Mouse (Mus musculus) limb, embryonic 10.5 days (tissue): Measurements from ENCODE around the gene Pif1. TPM values are rescaled to one million over a fixed set of nuclear protein-coding genes. Genes with fewer than 3 reads are reported as not detected.
A peak's percentile ranks its signal among the peaks of the same experiment; 100 is the strongest.

ENCODE experiments used
- DNase-seq: peaks from one replicate; pipeline ENCODE4 v3.0.0-alpha.2; 2017; ENCODE audit warnings: low spot score
- H3K27ac ChIP-seq: fragments of 300-500 bp; sonication (generic); 2 replicates; pipeline ENCODE4 v1.5.1; 2016; ENCODE audit warnings: mild to moderate bottlenecking
- H3K27me3 ChIP-seq: fragments of 300-500 bp; sonication (generic); 2 replicates; pipeline ENCODE4 v1.6.1; 2016; ENCODE audit warnings: low read depth, mild to moderate bottlenecking; ENCODE audit not compliant: poor library complexity, severe bottlenecking
- H3K36me3 ChIP-seq: fragments of 300-500 bp; sonication (generic); 2 replicates; pipeline ENCODE4 v1.6.1; 2016; ENCODE audit warnings: mild to moderate bottlenecking, moderate library complexity
- H3K4me1 ChIP-seq: fragments of 300-500 bp; sonication (generic); 2 replicates; pipeline ENCODE4 v1.6.1; 2016
- H3K4me3 ChIP-seq: fragments of 300-500 bp; sonication (generic); 2 replicates; pipeline ENCODE4 v1.5.1; 2016; ENCODE audit warnings: mild to moderate bottlenecking, moderate library complexity
- H3K9me3 ChIP-seq: fragments of 300-500 bp; sonication (generic); replicated peaks from 2 replicates; pipeline ENCODE4 v1.6.1; 2016; ENCODE audit warnings: mild to moderate bottlenecking
- whole genome bisulfite sequencing: fragments of 180-500 bp; shearing (Covaris S2); methylation state at CpG from one replicate; pipeline ENCODE4 v1.1.7; 2016; 5-methylcytosine and 5-hydroxymethylcytosine counted together
- polyA plus RNA-seq: library from polyadenylated mRNA; unstranded; fragments of >200 nt; fragmentation: Nextera tagmentation; extraction: Ambion mirVana; gene quantifications from 2 replicates; pipeline ENCODE4 v1.2.1, GENCODE M21; 2016

The Pif1 gene
- polyA plus RNA-seq, result 24.5 and 26.7 TPM in 2 replicates

- H3K36me3 ChIP-seq, result peaks cover 27% of the 10 kb centered on the region
- WGBS, result 10% methylated on average over 28 of the region's 28 CpGs
- peak within 1 kb of the TSS; percentile 91 for H3K27ac ChIP-seq
- H3K4me3 ChIP-seq, result peak within 1 kb of the TSS; percentile 80
- H3K4me1 ChIP-seq, result peaks cover 34% of the 10 kb centered on the region
- no peaks in the 10 kb centered on the region for H3K27me3 ChIP-seq
- peak; percentile 90 for DNase-seq
- H3K9me3 ChIP-seq, result no peaks in the 10 kb centered on the region
These were observed at the start of gene Pif1 for GRCm38 (mm10) chr9:65586406-65587269. Pif1 (plus strand) TSS chr9:65587160.

- Histone ChIP-seq H3K4me1 (peaks cover 7% of the 10 kb centered on the region), H3K9me3 (no peaks in the 10 kb centered on the region), H3K4me3 (no peak overlapping the region), H3K36me3 (no peaks in the 10 kb centered on the region), H3K27ac (no peak overlapping the region), H3K27me3 (no peaks in the 10 kb centered on the region)
- WGBS, result 92% methylated on average over 8 of the region's 8 CpGs
- DNase-seq, result no peak
These were observed 48.9 kb upstream of the Pif1 start for GRCm38 (mm10) chr9:65537901-65538630.

- no peak for DNase-seq
- H3K27me3 ChIP-seq, result no peaks in the 10 kb centered on the region
- WGBS, result 87% methylated on average over 9 of the region's 9 CpGs
- no peak overlapping the region for H3K27ac ChIP-seq
- H3K36me3 ChIP-seq, result no peaks in the 10 kb centered on the region
- H3K4me1 ChIP-seq, result peaks cover 5% of the 10 kb centered on the region
- H3K4me3 ChIP-seq, result no peak overlapping the region
- H3K9me3 ChIP-seq, result no peaks in the 10 kb centered on the region
These were observed 47.3 kb upstream of the Pif1 start for GRCm38 (mm10) chr9:65539697-65540096.

- no peak overlapping the region for H3K4me3 ChIP-seq
- H3K36me3 ChIP-seq, result no peaks in the 10 kb centered on the region
- 65% methylated on average over 13 of the region's 13 CpGs for WGBS
- no peaks in the 10 kb centered on the region for H3K27me3 ChIP-seq
- H3K27ac ChIP-seq, result 0 out of 2 replicates have a peak overlapping the region, but pooled peaks have one; percentile 14
- no peaks in the 10 kb centered on the region for H3K9me3 ChIP-seq
- no peak for DNase-seq
- H3K4me1 ChIP-seq, result peaks cover 11% of the 10 kb centered on the region
These were observed 45.6 kb upstream of the Pif1 start for GRCm38 (mm10) chr9:65541126-65542068.

GRCm38 (mm10) chr9:65542111-65542524 lies 44.8 kb upstream of the Pif1 start:
- 81% methylated on average over 7 of the region's 7 CpGs for WGBS
- Histone ChIP-seq H3K4me3 (no peak overlapping the region), H3K36me3 (no peaks in the 10 kb centered on the region), H3K27ac (0 out of 2 replicates have a peak overlapping the region, but pooled peaks have one; percentile 14), H3K9me3 (no peaks in the 10 kb centered on the region), H3K4me1 (peaks cover 11% of the 10 kb centered on the region), H3K27me3 (no peaks in the 10 kb centered on the region)
- DNase-seq, result no peak

GRCm38 (mm10) chr9:65545635-65546412 lies 41.1 kb upstream of the Pif1 start:
- H3K27ac ChIP-seq, result peak overlapping the region; percentile 62
- H3K27me3 ChIP-seq, result no peaks in the 10 kb centered on the region
- 83% methylated on average over 10 of the region's 10 CpGs for WGBS
- no peak for DNase-seq
- no peaks in the 10 kb centered on the region for H3K9me3 ChIP-seq
- no peak overlapping the region for H3K4me3 ChIP-seq
- peaks cover 36% of the 10 kb centered on the region for H3K4me1 ChIP-seq
- H3K36me3 ChIP-seq, result no peaks in the 10 kb centered on the region

GRCm38 (mm10) chr9:65546413-65546695 lies 40.6 kb upstream of the Pif1 start:
- H3K36me3 ChIP-seq, result no peaks in the 10 kb centered on the region
- no peak overlapping the region for H3K4me3 ChIP-seq
- no peaks in the 10 kb centered on the region for H3K27me3 ChIP-seq
- H3K4me1 ChIP-seq, result peaks cover 41% of the 10 kb centered on the region
- WGBS, result 70% methylated on average over 4 of the region's 4 CpGs
- H3K9me3 ChIP-seq, result no peaks in the 10 kb centered on the region
- H3K27ac ChIP-seq, result peak overlapping the region; percentile 62; the same call in 1 of the 2 replicates
- no peak for DNase-seq

- Histone ChIP-seq H3K27ac (0 out of 2 replicates have a peak overlapping the region, but pooled peaks have one; percentile 30), H3K36me3 (0 out of 2 replicates have a peak, but pooled peaks cover 2% of the 10 kb centered on the region), H3K27me3 (no peaks in the 10 kb centered on the region), H3K4me3 (no peak overlapping the region), H3K9me3 (no peaks in the 10 kb centered on the region), H3K4me1 (peaks cover 43% of the 10 kb centered on the region)
- no peak for DNase-seq
- 88% methylated on average over 5 of the region's 5 CpGs for WGBS
These were observed 39.8 kb upstream of the Pif1 start for GRCm38 (mm10) chr9:65547111-65547510.

- WGBS, result 70% methylated on average over 4 of the region's 4 CpGs
- no peak overlapping the region for H3K4me3 ChIP-seq
These were observed 39.1 kb upstream of the Pif1 start for GRCm38 (mm10) chr9:65547844-65548243.

GRCm38 (mm10) chr9:65548311-65548710 lies 38.6 kb upstream of the Pif1 start:
- Histone ChIP-seq H3K27me3 (no peaks in the 10 kb centered on the region), H3K27ac (peak overlapping the region; percentile 37; the same call in 1 of the 2 replicates), H3K4me3 (no peak overlapping the region), H3K4me1 (peaks cover 47% of the 10 kb centered on the region), H3K9me3 (no peaks in the 10 kb centered on the region), H3K36me3 (peaks cover 11% of the 10 kb centered on the region; the same call in 1 of the 2 replicates)
- WGBS, result 84% methylated on average over 8 of the region's 8 CpGs
- DNase-seq, result no peak

More at GRCm38 (mm10) chr9:65547844-65548243, 39.1 kb upstream of the Pif1 start:
- DNase-seq, result no peak
- Histone ChIP-seq H3K9me3 (no peaks in the 10 kb centered on the region), H3K36me3 (0 out of 2 replicates have a peak, but pooled peaks cover 8% of the 10 kb centered on the region), H3K27me3 (no peaks in the 10 kb centered on the region), H3K4me1 (peaks cover 47% of the 10 kb centered on the region), H3K27ac (peak overlapping the region; percentile 37)

- 92% methylated on average over 3 of the region's 3 CpGs for WGBS
- DNase-seq, result no peak
- no peak overlapping the region for H3K27ac ChIP-seq
These were observed 37.8 kb upstream of the Pif1 start for GRCm38 (mm10) chr9:65549139-65549538.

More at GRCm38 (mm10) chr9:65549139-65549538, 37.8 kb upstream of the Pif1 start:
- Histone ChIP-seq H3K27me3 (no peaks in the 10 kb centered on the region), H3K36me3 (peaks cover 11% of the 10 kb centered on the region; the same call in 1 of the 2 replicates), H3K4me3 (no peak overlapping the region), H3K9me3 (no peaks in the 10 kb centered on the region), H3K4me1 (peaks cover 49% of the 10 kb centered on the region)
